Mouse (Mus musculus) heart, postnatal 0 days (tissue): ENCODE measurements at regions not wholly inside any gene's neighbourhood (a gene's known extent, or its start where the extent isn't known, plus 50 kb on each side); places are given as distances from the start of the nearest gene placed in this dataset.

ENCODE experiments used
- CTCF ChIP-seq: IDR thresholded peaks from 2 replicates; pipeline ENCODE4 v1.5.1; 2016; ENCODE audit warnings: antibody characterized with exemption, control low read depth, low read depth
- EP300 ChIP-seq: IDR thresholded peaks from 2 replicates; pipeline ENCODE4 v1.6.1; 2016; ENCODE audit warnings: antibody characterized with exemption, low read depth

DNA sequence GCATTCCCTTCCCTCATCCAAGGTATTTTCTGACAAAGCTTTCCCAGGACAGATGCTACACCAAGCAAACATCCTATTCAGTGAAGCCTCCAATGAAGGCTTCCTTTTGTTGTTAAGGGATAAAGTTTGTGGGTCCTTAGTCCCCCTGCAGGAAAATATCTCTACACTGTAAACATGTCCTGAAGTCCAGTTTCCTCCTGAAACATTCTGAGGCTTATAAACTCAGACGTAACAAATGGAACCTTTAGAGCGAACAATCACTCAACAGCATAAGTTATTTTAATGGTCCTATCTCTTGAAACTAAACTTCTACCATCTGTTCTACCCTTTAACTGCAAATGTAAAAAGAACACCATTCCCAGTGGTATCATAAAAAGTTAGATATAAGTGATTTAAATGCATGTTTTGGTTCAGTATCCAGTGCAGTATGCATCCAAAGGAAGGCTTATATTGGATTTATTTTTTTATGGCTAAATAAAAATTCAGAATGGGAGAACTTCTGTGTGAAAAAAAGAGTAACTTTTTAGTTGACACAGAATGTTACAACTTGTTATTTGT is 115.1 kb upstream of the Tapt1 start:
- no peak for TF ChIP-seq CTCF
- no peak for TF ChIP-seq EP300
